Comparison of ENCODE assay signal across 14 mouse cellular contexts in genomic region chr7:80146077-80146476, GRCm38 (mm10). TPM values are rescaled to one million over a fixed set of nuclear protein-coding genes. Genes with fewer than 3 reads are reported as not detected.
DNase-seq lines count a peak whose midpoint lies in the region; ATAC-seq lines count a peak whose summit lies in the region.
"Had no signal": no experiment of that assay in that cellular context is flagged by ENCODE, and none has a peak within 500 bp of the region (broad histone marks: within the 10 kb centered on the region; RNA-seq: fewer than 3 reads in every experiment).

No protein-coding gene starts in this region.

- no peak overlapping the region for H3K27ac ChIP-seq in heart, embryonic 12.5 days (ENCODE audit: poor library complexity, severe bottlenecking)
- peak overlapping the region; percentile 91 for H3K27ac ChIP-seq in liver, embryonic 12.5 days
- no peak overlapping the region for H3K27ac ChIP-seq in forebrain, embryonic 10.5 days
- H3K27ac ChIP-seq: heart, adult 2 months; hindbrain, postnatal 0 days; limb, embryonic 10.5 days; macrophage had no signal

- no peak overlapping the region for H3K4me2 ChIP-seq in heart, embryonic 12.5 days
- H3K4me2 ChIP-seq in liver, embryonic 12.5 days = peak overlapping the region; percentile 50

- 0 out of 2 replicates have a peak, but pooled peaks cover 4% of the 10 kb centered on the region for H3K27me3 ChIP-seq in heart, embryonic 12.5 days (replicated peaks)
- no peaks in the 10 kb centered on the region for H3K27me3 ChIP-seq in liver, embryonic 12.5 days (replicated peaks)
- H3K27me3 ChIP-seq in forebrain, embryonic 10.5 days (ENCODE audit: poor library complexity, severe bottlenecking) = no peaks in the 10 kb centered on the region

- H3K9ac ChIP-seq in heart, embryonic 12.5 days = no peak overlapping the region
- H3K9ac ChIP-seq in liver, embryonic 12.5 days = peak overlapping the region; percentile 46; the same call in 1 of the 2 replicates

- DNase-seq in heart, postnatal 36 days = no peak
- peak; percentile 96 for DNase-seq in c-Kit-positive CD71-positive TER-119-positive erythroid progenitor cells, embryonic 14.5 days (ENCODE audit: low spot score)
- DNase-seq in spleen, postnatal 4 days (ENCODE audit: low spot score in 2 of 2) = peak; percentile 75 to 76
- DNase-seq in frontal cortex, adult 2 months (ENCODE audit: extremely low spot score in 1 of 2, low spot score in 1 of 2) = no peak
- DNase-seq in left cerebral cortex, adult 18-20 months (ENCODE audit: low spot score in 2 of 2) = no peak
- no peak for DNase-seq in forebrain, embryonic 10.5 days (ENCODE audit: extremely low spot score, low spot score)
- DNase-seq: heart, adult 2 months; kidney, postnatal 4 days; retina, postnatal 1 day had no signal

- H3K4me3 ChIP-seq in heart, embryonic 12.5 days = no peak overlapping the region
- H3K4me3 ChIP-seq in liver, embryonic 12.5 days = peak overlapping the region; percentile 12; the same call in 1 of the 2 replicates
- no peak overlapping the region for H3K4me3 ChIP-seq in forebrain, embryonic 10.5 days
- H3K4me3 ChIP-seq: heart, adult 2 months; limb, embryonic 10.5 days had no signal

- intact Hi-C loops in heart, postnatal 36 days (cut with DNase I) = no loop called here

- WGBS in heart, embryonic 12.5 days = 45% methylated on average over 8 of the region's 8 CpGs
- 13% methylated on average over 8 of the region's 8 CpGs for WGBS in liver, embryonic 12.5 days (ENCODE audit: insufficient replicate concordance)
- WGBS in forebrain, embryonic 10.5 days = 94% methylated on average over 8 of the region's 8 CpGs

- H3K4me1 ChIP-seq in heart, embryonic 12.5 days (replicated peaks) = peaks cover 11% of the 10 kb centered on the region; the same call in 1 of the 2 replicates
- peaks cover 75% of the 10 kb centered on the region for H3K4me1 ChIP-seq in liver, embryonic 12.5 days
- H3K4me1 ChIP-seq in forebrain, embryonic 10.5 days = peaks cover 23% of the 10 kb centered on the region

- no peaks in the 10 kb centered on the region for H3K36me3 ChIP-seq in heart, embryonic 12.5 days
- H3K36me3 ChIP-seq in liver, embryonic 12.5 days = no peaks in the 10 kb centered on the region
- H3K36me3 ChIP-seq in forebrain, embryonic 10.5 days (replicated peaks) = no peaks in the 10 kb centered on the region
- H3K36me3 ChIP-seq: limb, embryonic 10.5 days had no signal

- ATAC-seq in heart, embryonic 12.5 days (ENCODE audit: insufficient number of reproducible peaks, low FRiP score) = 0 out of 2 replicates have a peak, but pooled peaks have one; percentile 41
- peak; percentile 93 for ATAC-seq in liver, embryonic 12.5 days
- ATAC-seq: hindbrain, postnatal 0 days had no signal

- no peaks in the 10 kb centered on the region for H3K9me3 ChIP-seq in heart, embryonic 12.5 days (replicated peaks)
- no peaks in the 10 kb centered on the region for H3K9me3 ChIP-seq in liver, embryonic 12.5 days (replicated peaks)
- H3K9me3 ChIP-seq in forebrain, embryonic 10.5 days = no peaks in the 10 kb centered on the region
- H3K9me3 ChIP-seq: limb, embryonic 10.5 days had no signal

RNA-seq across cellular contexts. Expression of gene Idh2, which starts 30.9 kb away (rescaled TPM):
- polyA plus RNA-seq in heart, embryonic 12.5 days (2016; fragmentation: Nextera tagmentation; extraction: Ambion mirVana) = 1,569 and 1,607 TPM in 2 replicates
- 1,000 to 10,000 TPM; 1,714 to 2,029 TPM for total RNA-seq in heart, postnatal 36 days (2021)
- 158 and 160 TPM in 2 replicates for polyA plus RNA-seq in liver, embryonic 12.5 days (2016; fragmentation: Nextera tagmentation; extraction: Ambion mirVana)
- polyA plus RNA-seq in frontal cortex, adult 2 months (2012; rRNA removed) = 97.6 and 107 TPM in 2 replicates
- total RNA-seq in left cerebral cortex, adult 18-20 months (2021) = 10 to 100 TPM; 51.5 to 63.4 TPM
- polyA plus RNA-seq in forebrain, embryonic 10.5 days (2016; fragmentation: Nextera tagmentation; extraction: Ambion mirVana) = 462 and 476 TPM in 2 replicates

RNA-seq across cellular contexts. Expression of gene Sema4b, which starts 40.6 kb away (rescaled TPM):
- 10.3 and 10.7 TPM in 2 replicates for polyA plus RNA-seq in heart, embryonic 12.5 days (2016; fragmentation: Nextera tagmentation; extraction: Ambion mirVana)
- 10 to 100 TPM; 12.1 to 12.4 TPM for total RNA-seq in heart, postnatal 36 days (2021)
- 16.9 and 17.9 TPM in 2 replicates for polyA plus RNA-seq in liver, embryonic 12.5 days (2016; fragmentation: Nextera tagmentation; extraction: Ambion mirVana)
- polyA plus RNA-seq in frontal cortex, adult 2 months (2012; rRNA removed) = 15.9 and 16.9 TPM in 2 replicates
- 10 to 100 TPM; 17.7 to 18.0 TPM for total RNA-seq in left cerebral cortex, adult 18-20 months (2021)
- 15.1 and 15.9 TPM in 2 replicates for polyA plus RNA-seq in forebrain, embryonic 10.5 days (2016; fragmentation: Nextera tagmentation; extraction: Ambion mirVana)

Comparison
In these comparisons a context has a peak if more than half of its experiments do, and no peak if none do; other contexts are left out.
1. DNase-seq: peak in c-Kit-positive CD71-positive TER-119-positive erythroid progenitor cells, embryonic 14.5 days (single experiment) and spleen, postnatal 4 days (2 of 2); none in heart, postnatal 36 days (0 of 2), frontal cortex, adult 2 months (0 of 2), left cerebral cortex, adult 18-20 months (0 of 2) and forebrain, embryonic 10.5 days (single experiment).